Mouse (Mus musculus) G1E (cell line): ENCODE results near the gene Gabrg2.

Source experiments
- CTCF ChIP-seq: IDR thresholded peaks from 2 replicates; pipeline ENCODE4 v1.5.1; 2012; ENCODE audit warnings: low read depth, low read length, inconsistent platforms, mixed read lengths
- POLR2AphosphoS5 ChIP-seq: IDR thresholded peaks from 2 replicates; pipeline ENCODE4 v1.6.1; 2012; ENCODE audit warnings: low read depth, low read length, inconsistent platforms; ENCODE audit not compliant: insufficient replicate concordance

DNA sequence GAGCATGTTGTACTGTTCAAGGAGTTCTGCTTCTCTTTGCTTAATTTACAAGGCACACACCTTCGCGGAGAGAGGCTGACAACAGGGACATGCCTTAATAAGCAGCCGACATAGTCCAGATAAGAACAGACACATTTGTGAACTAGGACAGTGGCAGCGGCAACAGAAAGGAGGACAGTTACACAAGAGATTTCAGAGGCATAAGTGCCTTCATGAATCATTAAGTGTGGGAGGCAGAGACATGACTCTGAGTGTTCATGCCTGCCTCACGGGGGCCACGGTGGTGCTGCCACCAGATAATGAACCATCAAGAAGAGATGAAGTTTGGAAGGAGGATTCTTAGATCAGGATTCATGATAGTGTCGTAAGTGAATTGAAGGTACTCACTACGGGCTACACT lies 38.0 kb downstream of the Gabrg2 start:
- TF ChIP-seq CTCF: no peak
- no peak for TF ChIP-seq POLR2AphosphoS5
